Mouse (Mus musculus): ENCODE measurements around the gene Spp1.

Spp1 gene

DNA sequence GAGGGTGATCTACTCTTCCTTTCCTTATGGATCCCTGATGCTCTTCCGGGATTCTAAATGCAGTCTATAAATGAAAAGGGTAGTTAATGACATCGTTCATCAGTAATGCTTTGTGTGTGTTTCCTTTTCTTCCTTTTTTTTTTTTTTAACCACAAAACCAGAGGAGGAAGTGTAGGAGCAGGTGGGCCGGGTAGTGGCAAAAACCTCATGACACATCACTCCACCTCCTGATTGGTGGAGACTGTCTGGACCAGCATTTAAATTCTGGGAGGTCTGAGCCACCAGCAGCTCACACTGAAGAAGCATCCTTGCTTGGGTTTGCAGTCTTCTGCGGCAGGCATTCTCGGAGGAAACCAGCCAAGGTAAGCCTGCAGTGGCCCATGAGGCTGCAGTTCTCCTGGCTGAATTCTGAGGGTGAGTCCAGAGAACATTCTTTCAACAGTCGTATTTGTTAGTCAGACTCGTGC is at the start of gene Spp1:
Spp1 (plus strand) TSS at position 284 of the 467 bp plus-strand sequence.
- DNase-seq = peak; percentile 68 to 72

DNA sequence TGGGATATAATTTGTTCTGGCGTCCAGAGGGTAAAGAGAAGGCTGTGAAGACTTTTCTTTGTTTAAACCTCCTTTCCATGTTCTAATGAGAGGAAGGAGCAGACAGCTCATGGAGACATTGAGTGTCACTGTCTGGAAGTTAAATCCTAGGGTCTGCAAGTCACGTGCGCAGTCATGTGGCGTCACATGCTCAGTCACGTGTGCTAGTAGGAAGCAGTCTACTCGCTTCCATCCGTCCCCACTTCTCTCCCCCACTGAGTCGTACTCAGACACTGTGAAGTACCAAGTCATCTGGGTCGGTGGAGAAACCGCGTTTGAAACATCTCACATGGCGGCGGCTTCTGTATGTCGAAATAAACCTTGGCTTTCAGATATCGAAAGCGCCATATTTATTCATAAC is 49.4 kb upstream of the Spp1 start:
- DNase-seq = no peak

DNA sequence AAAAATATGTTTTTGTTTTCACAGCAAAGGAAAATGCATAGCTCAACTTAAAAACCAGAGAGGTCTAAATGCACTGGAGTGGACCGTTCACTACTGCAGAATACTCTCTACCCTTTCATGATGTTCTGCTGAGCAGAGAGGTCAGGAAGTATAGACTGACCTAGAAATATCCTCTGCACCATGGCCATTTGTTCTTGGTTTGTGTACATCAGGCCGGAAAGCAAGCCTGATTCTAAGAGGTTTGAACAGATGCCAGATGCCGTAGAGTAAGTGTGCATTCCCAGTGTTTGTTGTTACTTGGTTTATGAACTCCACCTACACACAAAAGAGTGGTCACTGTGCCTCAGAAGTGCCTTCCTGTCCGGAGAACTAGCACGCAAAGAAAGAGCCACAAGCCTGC is 48.0 kb upstream of the Spp1 start:
- DNase-seq = no peak

DNA sequence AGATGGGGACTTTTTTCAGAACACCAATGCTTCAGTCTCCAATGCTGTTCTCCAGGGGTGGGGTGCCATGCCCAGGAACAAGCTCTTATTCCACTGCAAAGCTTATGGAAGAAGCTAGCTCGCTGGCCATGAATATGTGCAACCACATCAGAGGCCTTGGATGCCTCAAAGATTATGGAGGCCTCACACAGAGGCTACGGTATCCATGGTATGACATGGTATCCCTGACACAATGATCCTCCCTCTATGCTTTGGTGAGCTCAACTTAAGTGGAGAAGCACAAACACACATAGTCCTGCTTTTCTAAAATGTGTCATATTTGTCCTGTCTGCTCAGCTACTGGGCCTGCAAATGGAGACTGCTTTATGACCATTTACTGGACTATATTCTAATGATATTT is 44.0 kb upstream of the Spp1 start:
- no peak for DNase-seq

DNA sequence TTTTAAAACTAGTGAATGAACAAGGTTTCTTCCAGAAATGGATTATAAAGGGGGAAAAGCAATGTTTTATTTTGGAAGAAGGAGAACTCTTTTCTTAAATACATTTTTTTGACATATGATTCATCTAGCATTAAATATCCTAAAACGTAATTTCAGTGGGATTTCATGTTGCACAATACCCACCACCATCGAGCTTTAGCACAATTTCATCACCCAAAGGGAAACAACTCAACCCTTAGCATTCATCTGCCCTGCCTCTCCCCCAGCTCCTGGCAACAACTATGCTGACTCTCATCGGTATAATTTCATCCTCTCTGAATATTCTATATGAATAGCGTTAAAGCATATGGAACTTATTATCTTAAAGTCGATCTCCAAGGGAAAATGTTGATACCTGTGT is 42.1 kb upstream of the Spp1 start:
- no peak for DNase-seq

DNA sequence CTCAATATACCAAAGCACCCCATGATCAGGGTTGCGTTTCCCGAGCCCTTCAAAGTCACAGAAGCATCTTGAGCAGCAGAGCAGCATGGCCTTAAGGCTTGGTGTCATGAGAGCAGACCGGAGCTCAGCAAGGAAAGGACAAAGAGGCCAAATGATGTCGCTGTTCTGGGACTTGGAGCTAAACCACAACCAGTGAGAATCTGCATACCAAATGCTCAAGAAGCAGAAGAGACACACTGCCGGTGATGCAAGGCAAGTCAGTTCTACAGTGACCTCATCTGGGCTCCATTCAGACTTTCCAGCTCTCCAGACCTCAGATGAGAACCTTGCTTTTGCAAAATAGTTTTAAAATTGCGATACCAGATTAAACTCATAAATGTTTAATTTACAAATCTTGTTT is 38.6 kb upstream of the Spp1 start:
- no peak for DNase-seq

DNA sequence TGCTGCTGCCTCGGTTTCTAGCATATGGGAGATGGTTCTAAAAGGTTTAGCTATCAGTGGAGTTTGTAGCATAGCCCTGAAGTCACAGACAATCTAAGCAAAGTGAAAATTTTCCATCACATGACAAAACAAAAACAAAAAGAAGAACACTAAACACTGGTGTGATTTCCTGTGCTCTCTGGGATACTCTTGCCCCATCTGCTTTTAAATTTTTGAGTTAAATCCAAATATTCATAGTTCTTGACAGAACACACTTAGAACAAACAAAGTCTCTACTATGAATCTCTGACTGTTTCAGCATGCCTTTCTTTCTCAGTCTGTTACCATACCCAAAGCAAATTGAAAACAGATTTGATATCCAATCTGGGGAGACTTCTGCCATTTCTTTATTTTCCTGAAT is 36.9 kb upstream of the Spp1 start:
- DNase-seq = no peak

DNA sequence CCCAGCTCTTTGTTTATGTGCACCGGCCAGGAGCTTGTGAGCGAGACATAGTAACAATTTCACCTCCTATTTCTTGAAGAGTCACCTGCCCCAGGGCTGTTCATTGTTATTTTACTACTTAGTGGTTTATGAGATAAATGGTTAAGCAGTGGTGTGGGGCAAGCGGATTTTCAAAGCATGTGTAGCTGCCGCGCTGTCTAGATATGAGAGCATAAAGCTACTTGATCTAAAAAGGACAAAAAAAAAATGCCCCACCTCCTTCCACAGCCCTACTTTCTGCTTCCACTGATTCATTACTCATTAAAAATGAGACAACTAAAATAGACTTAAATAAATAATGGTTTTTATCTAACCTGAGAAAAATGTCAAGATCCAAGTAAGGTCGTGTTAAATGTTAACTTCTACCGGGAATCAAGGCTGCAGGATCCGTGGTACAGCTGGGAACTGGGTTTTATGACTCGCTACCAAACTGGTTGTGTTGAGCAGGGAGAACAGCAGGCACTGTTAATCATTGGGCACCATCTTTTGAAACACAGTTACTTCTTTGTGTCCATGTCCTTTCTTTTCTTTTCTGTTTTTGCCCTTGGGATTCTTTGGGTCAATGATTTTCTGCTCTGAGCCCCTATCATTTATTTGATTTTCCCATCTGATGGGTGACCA is 35.5 kb upstream of the Spp1 start:
- peak; percentile 35 to 55 for DNase-seq

DNA sequence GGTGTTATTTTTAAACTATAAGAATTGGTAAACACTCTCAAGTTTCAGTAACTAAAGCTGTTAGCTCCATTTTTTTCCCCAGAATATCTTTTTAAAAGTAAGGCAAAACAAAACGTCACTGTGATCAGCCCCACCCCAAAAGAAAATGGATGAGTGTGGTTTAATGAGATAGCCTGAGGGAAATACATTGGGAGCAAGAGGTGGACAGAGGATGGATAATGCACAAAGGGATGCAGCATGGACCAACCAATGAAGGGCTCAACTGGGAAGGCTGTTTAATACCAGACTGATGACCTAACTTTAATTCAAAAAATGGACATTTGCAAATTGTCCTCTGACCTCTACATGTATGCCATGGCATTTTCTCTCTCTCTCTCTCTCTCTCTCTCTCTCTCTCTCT is 34.9 kb upstream of the Spp1 start:
- DNase-seq = no peak

DNA sequence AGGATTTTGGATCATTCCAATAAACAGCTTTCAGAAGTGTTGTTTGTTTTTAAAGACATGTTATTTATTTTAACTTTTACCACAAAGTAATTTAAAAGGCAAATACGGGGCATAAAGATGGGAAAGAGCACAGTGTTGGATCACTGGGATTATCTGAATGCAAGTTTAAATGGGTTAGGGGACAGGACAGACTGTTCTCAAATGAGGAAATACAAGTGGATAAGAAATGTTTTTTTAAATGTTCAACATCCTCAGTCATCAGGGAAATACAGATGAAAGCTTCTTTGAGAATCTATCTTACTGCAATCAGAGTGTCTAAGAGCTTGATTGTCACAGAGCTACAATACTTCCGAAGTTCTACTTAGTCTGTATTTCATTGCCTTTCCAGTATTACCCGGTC is 32.3 kb upstream of the Spp1 start:
- DNase-seq = no peak

DNA sequence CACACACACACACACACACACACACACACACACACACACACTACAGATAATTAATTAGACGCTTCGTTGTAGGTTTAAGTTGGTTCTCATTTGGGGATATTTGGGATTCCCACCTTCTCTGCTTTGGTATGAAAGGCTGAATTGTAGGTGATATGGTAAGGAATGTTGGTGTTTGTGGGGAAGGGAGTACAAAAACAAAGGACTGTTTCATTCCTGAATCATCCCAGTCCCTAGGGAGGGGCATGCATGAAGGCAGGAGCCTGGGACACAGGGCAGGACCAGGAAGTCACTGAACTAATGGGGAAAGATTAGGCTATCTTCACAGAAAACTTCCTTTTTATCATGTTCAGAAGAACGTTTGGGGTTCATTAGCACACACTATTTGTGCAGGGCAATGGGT is 31.6 kb upstream of the Spp1 start:
- DNase-seq = no peak

DNA sequence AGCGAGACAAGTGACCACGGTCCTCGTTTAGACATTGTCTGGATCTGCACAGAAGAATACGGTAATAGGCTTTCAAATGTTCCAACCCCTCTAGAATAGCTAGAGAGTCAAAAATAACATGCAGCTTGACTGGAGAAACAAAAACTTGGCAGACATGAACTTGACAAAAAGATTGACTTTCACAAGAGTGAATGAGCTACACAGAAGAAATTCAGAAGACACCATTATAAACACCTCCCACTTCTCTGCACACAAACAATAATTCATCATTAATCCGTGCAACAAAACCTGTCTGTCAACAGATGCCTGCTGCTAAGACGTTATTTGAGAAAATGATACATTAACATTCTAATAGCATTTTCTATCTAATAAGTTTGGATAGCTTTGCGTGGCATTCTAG is 30.4 kb upstream of the Spp1 start:
- no peak for DNase-seq

DNA sequence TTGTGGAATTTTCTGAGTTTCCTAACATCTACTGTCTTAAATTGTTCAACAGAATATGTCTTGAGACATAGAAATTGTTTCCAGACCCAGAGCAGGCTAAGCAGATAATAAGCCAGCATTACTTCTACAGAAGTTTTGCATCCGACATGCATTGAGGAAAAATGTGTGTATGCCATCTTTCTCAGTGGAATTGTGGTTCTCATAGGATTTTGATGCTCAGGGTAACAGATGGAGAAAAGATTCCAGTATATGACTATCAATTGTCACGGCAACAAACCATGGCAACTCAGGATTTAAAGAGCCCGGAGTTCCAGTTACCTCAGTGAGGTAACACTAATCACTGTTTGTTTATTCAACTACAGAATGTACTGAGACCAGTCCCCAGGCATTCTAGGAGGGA is 29.9 kb upstream of the Spp1 start:
- DNase-seq = no peak

DNA sequence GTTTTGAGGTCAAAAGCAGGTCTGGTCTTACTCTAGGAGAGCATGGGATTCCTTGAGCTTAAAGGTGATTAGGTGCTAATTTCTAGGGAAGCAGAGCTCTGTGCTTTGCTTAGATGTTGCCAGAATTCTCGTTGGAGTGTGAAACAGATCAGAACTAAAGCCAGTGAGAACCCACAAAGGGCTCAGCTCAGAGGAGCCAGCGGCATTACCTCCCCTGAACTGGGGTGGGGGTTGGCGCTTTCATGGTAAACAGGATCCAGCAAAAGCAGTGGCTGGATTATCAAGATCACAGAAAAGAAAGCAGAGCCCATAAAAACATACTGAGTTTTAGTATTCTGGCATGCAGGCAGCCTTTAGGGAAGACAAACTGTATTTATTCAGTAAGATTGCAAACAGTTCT is 28.2 kb upstream of the Spp1 start:
- no peak for DNase-seq

DNA sequence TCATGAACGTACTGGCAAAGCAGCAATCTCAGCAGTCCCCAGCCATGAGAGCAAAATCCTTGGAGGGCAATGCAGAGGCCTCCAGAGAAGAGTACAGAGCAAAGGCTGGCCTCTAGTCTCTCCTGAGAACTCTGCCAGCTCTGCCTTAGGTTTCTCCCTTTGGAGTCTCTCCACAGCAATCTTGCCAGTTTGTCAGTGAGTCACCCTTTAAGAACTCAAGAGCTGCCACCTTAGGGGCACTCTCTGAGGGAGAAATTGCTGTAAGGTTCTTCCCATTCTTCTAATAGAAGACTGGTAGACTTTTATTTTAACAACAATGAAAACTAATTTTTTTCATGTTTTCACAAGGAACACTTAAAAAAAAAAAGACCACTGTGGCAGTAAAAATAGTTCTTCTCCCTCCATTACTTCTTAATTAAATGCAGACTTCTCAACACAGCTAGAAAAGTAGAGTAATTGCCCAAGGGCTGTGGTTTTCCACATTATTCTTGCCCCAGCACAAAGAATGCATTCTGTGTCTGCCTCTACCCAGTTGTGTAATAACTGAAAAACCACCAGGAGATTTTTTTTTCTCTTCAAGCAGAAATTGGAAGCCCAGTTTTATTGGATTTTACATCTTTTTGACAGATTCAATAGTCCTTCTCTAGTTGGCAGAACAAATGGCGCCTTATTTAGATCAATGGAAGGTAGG is 27.2 kb upstream of the Spp1 start:
- no peak for DNase-seq

DNA sequence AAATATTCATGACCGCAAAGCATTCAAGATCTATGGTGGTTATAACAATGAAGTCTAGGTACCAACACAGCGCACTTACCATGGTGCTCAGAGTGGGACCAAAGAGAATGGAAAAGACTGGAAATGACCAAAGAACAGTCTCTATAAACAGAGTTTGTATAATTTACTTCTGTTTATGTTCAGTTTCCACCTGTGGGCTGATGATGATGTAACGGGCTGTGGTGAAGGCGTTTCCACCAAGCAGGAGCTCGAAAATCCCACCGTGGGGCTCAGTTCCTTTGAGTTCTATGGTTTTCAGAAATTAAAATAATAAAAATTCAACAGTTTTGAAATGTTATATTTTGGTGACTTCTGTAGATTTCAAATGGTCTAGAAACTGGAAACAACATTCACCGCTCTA is 26.4 kb upstream of the Spp1 start:
- DNase-seq = no peak

DNA sequence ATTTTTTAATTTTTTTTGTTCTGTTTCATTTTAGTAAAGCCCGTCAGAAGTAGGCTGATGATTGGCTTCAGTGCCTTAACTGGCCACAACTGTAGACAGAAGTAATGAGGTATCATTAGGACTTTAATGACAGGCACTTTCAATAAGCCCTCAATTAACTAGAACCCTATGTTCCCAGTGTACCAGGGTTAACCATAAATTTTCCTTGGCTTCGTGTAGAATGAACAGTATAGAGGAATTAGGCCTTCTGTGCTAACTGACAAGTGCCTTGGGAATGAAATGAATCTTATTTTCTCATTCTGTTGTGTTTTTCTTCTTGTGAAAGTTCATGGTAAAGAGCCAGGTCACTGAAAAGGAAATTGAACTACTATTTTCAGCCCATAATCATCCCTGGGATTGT is 18.9 kb upstream of the Spp1 start:
- no peak for DNase-seq

DNA sequence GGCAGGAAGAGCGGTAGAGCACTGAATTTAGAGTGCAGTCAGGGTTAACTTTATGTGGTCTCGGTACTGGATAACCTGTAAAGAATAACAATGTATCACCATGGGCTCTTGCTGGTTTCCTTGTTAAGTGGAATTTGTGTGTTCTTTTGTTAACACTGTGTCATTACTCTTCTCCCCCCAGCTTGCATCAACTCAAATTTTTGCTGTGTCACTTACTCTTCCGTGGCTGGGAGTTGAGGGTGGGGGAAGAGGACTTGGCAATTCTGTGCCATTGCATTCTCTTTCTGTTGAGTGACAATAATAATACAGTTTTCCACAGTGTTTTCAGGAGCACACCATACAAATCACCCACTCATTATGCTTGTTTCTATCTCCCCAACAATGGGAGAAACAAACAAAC is 17.9 kb upstream of the Spp1 start:
- DNase-seq = no peak

DNA sequence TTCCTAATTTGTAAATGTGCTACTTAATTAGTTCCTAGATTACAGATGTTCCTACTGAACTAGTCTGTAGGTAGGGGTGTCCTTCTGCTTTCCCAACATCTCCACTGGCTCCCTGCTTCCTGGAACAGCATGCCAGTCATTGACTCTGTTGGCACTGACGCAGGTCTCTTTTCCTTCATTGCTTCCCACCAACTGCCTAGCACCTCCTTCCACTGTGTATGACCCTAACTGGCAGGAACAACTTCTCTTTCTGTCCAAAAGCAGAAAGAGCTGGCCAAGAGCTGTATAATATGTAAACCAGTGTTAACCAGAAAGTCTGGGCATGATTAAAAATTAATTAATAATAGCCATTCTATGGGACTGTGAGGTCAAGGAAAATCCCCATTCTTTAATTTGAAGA is 17.2 kb upstream of the Spp1 start:
- peak; percentile 80 to 87 for DNase-seq

DNA sequence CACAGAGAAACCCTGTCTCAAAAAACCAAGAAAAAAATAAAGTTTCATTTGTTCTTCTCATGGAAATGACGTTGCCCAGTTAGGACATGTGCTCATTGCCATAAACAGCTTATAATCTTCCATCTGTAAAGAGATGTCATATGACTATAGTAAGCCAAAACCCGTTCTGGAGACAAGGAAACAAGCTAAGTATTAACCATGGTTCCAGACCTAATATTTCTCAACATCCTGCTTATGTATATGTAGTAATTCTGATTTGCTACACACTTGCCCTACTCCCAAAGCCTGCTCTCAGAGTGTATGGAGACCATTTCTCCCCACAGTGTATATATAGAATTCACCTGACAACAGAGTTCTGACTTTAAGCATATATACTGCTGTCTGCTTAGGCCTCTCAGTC is 12.9 kb upstream of the Spp1 start:
- DNase-seq = no peak

DNA sequence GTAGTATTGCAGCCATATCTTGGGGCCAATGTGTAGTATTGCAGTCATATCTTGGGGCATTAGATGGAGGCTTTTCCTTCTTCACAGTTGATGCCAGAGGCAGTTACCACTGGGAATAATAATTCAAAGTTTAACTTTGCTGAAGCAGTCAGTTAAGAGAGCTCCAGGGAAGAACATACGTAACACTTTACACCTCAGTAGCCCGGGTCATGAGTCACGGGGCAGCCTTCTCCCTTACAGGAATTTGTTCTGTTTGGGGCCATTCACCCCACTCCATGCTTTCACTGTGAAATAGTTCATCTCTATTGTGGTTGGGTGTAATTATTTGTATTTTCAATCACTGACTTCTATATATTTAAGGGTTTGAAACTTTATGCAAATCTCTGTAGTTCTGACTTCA is 11.1 kb upstream of the Spp1 start:
- peak; percentile 69 to 71 for DNase-seq

DNA sequence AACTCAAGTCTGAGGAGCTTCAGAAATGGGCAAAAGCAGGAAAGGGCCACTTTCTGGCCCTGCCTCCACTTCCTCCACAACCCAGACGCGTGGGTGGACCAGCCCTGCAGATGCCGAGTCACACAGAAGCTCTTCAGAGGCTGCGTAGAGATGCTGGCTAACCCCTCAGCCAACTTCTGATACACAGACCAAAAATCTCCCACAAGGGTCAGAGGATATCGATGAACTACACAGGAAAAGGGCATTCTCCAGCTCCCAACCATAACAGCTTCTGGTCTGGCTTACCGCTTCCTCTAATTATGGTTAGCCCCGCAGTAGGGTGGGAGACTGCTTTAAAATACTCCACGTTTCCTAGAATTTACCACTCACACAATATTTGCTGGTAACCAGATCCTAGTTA is 9.0 kb upstream of the Spp1 start:
- no peak for DNase-seq

DNA sequence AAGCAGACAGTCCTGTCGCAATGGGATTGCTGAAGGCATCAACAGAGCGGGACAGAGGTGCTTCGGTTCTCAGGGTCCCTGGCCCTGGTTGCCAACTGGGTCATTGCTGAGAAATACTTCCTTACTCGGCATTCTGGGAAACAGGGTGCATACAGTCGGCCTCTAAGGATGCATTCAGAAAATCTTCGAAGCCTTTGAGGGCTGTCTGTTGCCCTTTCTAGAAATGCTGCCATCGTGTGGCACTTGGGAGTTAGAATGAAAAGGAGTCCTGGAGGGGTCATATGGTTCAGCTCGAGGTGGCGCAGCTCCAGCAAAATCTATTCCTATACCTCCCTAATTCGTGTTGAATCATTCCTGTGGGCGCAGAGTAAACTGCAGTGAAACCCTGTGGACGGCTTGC is 2.0 kb upstream of the Spp1 start:
- DNase-seq = peak; percentile 65

DNA sequence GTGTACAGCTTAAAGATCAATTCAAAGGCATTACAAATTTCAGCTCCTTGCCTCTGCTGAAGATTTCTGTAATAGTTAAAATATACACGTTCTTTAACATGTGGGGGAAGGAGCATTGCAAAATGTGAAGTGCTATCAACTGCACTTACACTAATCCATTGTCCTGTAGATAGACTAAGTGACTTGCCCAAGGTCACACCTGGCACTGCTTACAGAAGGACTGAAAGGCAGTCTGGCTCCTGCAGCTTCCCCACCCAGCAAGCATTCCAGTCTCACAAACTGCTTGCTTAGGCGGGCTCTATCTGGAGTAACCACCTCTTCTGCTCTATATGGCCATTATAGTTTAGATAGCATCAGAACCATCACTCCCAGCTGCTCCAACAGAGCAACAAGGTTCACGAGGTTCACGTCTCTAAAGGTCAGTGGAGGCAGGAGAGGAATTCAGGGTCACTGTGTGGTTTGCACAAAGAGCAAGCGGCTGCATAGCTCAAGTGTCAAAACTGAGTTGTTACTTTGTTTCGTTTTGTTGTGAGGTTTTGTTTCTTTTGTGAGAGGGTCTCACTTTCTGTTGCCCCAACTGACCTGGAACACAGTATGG is 851 bp upstream of the Spp1 start:
- peak; percentile 10 to 20 for DNase-seq

All from kidney, adult 8-10 months (tissue).